Mouse (Mus musculus) left cerebral cortex, postnatal 10 days (tissue): ENCODE measurements around the gene Mrap2. TPM values are rescaled to one million over a fixed set of nuclear protein-coding genes. Genes with fewer than 3 reads are reported as not detected.
"Not testable (repeated sequence)": the region's sequence is repeated elsewhere in the genome, so short reads cannot be mapped to it uniquely, and the experiment has no call there.

Experiments
- DNase-seq, 2 experiments: peaks; one replicate each; pipeline ENCODE4 v3.0.0; 2021 to 2022; ENCODE audit warnings: low spot score in 2 of 2, mixed read lengths in 1 of 2; ENCODE audit errors: extremely low spot score in 1 of 2
- intact Hi-C: fragments of 180-260 bp; cut with DNase I; formaldehyde crosslinking; loops from one replicate; pipeline ENCODE4 v1.15.1; 2025
- total RNA-seq, 2 experiments: library from RNA; stranded (reverse); gene quantifications; 2 replicates each; pipeline ENCODE4 v1.2.3; 2021

Mrap2 gene
- total RNA-seq = 1 to 10 TPM; 4.9 to 5.2 TPM

DNA sequence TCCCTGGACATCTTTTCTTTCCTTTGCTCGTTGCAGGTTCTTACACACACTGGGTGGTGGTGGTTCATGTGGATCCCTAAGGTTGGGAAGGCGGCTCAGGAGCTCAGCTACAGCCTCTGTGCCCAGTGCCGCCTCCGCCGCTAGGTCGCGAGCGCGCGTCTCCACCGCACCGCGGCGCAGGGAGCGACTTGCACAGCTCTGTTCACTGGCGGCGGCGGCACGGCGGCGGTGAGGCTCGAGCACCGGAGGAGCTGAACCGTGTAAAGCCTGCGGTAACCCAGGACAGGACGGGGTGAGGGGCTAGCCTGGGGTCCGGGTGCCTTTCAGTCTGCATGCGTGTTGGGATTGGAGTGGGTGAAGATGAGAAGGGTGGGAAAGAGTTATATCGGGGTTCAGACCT, at the start of gene Mrap2:
TSS of gene Mrap2 (plus strand) at position 201 of the 400 bp plus-strand sequence.
- intact Hi-C loops = no loop called here
- DNase-seq = peak; percentile 34 to 78

DNA sequence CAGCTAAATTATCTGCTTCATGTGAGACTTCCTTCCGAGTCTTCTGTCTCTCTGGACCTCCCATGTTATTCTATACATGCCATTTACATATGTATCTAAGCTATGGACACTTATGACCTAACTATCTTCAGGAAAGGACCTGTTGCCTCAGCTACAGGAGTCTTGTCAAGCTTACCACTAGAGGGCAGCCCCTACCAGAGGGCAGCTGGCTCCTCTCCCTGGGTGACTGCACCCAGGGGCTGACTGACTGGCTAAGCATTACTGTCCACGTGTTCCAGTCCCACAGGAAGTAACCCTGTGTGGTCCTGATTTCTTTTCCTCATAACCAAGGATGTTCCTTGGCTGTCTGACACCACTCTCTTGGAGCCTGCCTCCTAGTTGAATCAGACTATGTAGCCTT, 46.1 kb upstream of the Mrap2 start:
- intact Hi-C loops = no loop called here
- DNase-seq = peak in 1 of 2 experiments; percentile 37

DNA sequence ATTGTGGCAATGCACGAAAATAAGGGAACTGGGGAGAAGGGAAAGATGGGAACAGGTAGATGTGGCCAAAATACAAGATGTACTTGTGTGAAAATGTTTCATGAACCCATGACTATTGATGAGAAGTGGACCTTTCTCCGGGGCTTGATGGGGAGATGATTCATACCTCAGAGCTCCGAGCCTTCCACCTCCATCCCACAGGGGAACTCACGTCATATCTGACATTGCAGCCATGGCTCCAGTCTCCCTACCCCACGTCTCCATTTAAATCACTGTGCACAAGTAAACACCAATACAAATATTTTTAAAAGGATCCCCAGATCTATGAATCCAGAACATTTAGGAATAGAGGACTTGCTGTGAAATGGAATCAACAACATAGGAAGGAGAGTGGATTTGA, 29.1 kb upstream of the Mrap2 start:
- intact Hi-C loops = no loop called here

DNA sequence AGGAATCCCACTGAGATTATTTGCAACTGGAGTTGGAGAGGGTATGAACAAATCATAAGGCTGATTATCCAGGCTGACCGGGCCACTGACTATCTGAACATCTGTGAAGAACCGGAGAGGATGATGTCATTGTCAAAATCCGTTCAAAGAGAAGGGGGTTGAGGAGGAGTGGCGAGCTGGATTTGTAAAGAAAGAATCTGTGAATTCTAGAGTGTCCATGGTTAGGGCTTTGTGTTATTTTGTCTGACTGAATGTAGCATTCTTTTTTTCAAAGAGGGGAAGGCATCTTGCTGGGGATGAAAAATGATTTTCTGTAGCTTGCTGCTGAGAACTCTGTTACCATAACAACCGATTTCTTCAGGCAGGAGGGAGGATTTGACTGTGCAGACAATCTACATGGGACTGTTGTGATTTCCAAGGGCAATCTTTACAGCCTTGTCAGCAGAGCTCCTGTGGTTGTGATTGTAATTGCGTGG, 28.6 kb upstream of the Mrap2 start:
- intact Hi-C loops = no loop called here
- DNase-seq = peak in 1 of 2 experiments; percentile 23

More for the DNA sequence above, 29.1 kb upstream of the Mrap2 start:
- no peak for DNase-seq

DNA sequence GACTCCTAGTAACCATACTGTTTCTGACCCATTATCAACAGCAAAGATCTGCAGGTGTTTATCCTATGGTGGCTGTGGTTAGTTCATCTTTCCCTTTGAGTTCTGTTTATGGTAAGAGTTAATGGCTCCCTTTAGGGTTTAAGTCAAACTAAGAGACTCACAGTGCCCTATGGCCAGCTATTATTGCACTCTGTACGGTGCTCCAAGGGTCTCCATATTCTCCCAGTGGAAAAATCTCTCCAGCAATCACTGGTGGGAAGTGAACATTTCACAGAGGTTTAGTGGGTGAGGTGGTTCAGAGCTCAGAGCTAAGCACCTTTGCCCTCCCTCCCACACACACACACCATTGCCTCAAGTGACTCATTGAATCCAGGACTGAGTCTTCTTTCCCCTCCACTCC, 28.1 kb upstream of the Mrap2 start:
- intact Hi-C loops = no loop called here
- no peak for DNase-seq

DNA sequence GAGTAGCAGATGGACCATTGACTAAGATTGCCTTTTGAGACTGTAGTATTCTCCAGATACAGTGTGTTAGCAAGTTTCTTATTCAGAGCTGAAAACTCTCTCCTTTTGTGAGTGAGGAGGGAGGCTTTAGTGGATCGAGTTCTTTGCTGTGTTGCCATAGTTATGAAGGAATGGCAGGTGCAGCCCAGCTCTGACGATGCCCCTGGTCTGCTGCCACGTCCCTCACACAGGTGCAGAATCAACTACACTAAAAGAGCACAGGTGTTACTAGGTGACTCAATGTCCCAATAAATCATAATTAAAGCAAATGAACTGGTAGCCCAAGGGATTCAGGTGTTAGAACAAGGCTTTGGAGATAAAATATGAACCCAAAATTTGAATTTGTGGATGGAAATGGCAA, 25.1 kb upstream of the Mrap2 start:
- DNase-seq = no peak
- intact Hi-C loops = no loop called here

DNA sequence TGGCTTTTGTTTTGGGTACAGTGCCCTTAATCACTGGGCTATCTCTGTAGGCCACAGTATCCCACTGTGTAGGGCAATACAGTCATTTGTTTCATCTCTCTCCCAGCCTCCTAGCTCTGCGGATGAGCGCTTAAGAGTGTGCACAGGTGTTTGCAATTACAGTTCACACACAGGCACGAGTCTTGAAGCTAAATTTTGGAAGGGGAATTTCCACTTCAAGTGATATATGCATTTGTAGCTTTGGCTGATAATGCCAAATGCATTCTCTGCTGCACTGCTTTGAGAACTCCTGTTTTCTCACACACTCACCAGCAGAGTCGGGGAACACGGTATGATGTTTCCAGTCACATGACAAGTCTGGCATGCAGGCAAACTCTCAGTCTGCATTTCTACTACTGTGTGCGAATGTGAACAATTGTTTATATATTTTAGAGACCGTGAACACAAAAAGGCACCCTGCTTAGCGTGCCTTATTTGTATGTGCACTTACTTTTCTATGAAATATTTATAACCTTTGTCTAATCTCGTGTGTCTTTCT, 22.1 kb upstream of the Mrap2 start:
- no peak for DNase-seq
- intact Hi-C loops = no loop called here

DNA sequence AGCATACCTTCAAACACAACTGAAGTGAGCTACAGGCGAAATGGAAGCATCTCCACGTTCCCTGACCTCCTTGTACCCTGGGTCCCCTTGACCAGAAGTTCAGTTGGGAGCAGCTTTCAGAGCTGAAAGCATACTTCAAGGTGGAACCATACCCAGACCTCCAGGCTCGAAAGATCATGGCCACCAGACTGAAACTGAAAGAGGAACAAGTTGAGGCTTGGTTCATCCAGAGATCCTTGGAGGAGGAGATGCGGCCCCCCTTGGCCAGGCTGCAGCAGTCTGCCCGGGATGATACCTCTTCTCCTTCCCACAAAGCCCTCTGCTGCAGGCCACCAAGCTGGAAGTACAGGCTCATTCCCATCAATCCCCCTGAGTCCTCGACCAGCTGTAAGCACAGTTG, 17.1 kb upstream of the Mrap2 start:
- DNase-seq, intact Hi-C loops: not testable (repeated sequence)

DNA sequence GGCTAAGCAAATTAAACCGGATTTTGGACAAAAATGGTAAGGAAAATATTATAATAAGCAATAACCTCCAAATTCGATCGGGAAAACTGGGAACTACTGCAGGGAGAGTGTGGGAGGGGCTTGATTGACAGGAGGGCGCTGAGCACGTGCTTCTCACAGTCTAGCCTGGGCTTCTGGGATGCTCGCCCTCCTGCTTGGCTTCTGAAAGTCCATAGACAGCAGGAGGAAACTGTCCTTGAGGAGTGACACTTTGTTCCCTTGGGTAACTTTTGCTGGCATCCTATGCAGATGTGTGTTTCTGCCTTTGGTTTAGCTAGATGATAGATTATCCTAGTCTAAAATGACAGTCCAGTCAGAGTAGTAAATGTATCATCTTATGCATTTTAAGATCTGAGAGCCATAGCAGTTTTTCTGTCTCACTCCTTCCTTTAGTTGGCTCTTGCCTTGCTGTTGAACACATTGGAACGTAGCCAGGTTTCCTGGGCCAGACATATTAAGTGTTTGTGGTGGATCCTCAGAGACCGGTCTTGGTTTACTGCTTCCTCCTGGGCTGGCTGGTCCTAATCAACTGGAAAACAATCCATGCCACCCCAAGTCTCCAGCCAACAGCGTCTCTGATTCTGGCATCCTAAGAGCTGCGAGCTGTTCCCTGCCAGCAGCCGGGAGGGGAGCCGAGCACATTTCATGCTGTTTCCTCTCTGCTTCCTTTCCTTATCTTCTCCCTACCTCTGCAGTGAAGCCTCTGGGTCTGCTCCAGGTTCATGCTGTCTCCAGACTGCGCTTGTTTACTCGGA, 8.1 kb upstream of the Mrap2 start:
- DNase-seq = peak in 1 of 2 experiments; percentile 28
- intact Hi-C loops = no loop called here

DNA sequence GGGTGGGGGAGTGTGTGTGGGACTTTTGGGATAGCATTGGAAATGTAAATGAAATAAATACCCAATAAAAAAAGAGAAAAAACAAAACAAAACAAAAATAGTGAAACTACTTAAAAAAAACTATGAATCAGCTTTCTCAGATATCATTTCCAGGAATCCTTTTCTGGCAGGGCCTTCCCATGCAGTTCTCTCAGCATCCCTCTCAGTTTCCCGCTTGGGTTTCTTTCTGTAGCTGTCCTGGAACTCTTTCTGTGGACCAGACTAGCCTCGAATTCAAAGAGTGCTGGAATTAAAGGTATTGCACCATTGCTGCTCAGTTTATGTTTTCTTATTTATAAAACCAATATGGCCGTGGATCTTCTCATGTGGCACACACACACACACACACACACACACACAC, 1.0 kb upstream of the Mrap2 start:
- intact Hi-C loops = no loop called here
- no peak for DNase-seq

DNA sequence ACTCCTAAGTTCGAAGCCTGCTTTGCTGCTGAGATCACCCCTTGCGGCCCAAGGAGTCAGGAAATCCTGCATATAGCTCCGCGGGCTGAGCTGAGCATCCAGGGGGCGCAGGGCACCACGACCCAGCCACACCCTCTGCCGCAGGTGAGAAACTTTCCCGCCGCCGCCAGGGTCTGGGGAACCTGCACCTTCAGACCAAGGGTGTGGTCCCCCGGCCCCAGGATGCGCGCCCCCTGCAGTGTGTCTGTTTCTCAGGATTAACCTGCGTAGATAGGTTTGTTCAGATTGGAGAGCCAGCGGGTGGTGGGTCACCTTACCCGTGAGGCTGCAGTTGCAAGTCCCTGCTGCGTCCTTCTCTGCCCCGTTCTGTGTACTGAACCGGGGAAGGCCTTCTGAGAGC, 426 bp downstream of the Mrap2 start:
- intact Hi-C loops = no loop called here
- DNase-seq = peak in 1 of 2 experiments; percentile 47

DNA sequence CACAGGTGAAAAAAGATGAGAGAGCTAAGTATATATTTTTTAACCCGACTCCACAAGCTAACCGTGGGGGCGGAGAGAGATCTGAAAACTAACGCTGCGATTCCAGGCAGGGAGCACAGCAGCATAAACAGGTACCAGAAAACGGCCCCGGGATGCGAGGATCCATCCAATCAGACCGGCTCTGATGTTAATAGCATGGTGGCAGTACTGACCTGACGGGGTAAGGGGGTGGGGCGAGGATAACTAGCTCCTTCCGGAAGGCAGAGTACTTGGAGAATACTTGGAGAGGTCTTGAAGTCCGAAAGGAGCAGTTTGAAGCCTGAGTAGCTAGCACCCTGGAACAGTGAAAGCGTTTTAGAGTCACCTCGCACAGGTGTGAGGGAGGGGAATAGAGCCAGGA, 1.1 kb downstream of the Mrap2 start:
- no peak for DNase-seq
- intact Hi-C loops = no loop called here

DNA sequence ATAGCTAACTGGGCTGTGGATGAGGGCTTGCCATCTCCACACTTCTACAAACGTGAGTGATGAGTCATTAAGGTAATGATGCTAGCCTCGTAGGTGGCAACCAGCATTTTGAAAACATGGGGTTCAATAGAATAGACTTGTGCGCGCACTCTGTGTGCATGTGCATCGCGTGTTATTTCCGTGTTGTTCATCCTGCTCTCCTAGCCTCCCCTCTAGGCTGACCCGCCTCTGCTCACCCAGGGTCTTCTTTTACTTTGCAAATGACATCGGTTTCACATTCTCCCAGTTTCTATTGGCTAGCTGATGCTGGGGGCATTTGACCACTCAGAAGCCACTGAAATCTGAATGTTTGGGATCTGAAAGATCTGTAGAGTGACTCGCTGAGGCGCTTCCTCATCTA, 1.6 kb downstream of the Mrap2 start:
- intact Hi-C loops = no loop called here

DNA sequence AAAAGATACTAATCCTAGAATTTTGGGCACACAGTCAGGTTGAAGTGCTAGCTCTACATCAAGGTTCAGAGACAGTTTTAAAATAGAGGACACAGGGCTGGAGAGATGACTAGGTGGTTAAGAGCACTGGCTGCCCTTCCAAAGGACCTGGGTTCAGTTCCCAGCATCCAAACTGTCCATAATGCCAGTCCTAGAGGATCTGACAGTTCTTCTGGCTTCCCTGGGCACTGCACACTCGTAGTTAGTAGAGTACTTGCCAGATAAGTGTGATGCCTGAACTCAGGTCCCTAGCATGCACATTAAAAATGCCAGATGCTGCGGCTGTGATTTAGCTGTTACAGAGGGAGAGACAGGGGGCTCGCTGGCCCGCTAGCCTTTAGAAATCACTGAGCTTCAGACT, 2.3 kb downstream of the Mrap2 start:
- no peak for DNase-seq

More for the DNA sequence above, 1.6 kb downstream of the Mrap2 start:
- no peak for DNase-seq

DNA sequence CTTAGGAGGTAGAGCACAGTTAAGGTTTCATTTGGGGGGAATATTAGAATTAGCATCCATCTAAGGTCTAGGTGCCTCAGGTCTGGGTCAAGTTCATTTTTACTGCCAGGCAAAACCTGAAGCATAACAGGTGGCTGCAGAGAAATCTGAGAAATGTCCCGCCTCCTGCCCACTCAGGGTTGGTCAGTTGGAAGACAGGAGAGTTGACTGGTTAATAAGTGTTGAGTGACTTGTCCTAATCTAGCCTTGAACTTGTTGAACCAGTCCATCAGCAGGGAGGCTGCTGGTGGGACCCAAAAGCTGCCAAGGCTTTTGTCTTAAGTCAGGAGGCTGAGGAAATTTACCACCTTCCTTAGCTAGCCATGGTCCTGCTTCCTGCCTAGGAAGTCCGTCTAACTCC, 3.8 kb downstream of the Mrap2 start:
- DNase-seq = no peak
- intact Hi-C loops = no loop called here

More for the DNA sequence above, 2.3 kb downstream of the Mrap2 start:
- intact Hi-C loops = no loop called here

DNA sequence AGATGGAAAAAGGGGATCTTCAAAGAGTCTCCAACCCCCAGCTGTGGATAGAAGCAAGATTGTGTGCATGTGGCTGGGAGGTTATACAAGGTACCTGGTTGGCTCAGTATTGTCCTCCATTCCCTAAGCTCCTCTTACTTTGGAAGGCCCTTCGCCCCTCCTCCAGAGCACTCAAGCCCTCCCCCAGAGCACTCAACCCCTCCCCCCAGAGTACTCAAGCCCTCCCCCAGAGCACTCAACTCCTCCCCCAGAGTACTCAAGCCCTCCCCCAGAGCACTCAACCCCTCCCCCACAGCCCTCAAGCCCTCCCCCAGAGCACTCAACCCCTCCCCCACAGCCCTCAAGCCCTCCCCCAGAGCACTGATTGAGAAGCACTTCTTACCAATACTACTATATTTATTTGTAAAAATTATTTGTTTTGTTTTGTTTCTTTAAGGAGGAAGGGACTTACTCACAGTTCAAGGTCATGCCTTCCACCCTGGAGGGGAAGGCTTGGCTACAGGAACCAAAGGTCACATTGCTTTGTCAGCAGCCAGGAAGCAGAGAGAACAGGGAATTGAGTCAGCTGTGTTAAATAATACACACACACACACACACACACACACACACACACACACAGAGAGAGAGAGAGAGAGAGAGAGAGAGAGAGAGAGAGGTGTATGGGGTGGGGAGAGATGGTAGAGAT, 8.7 kb downstream of the Mrap2 start:
- intact Hi-C loops = no loop called here
- no peak for DNase-seq

DNA sequence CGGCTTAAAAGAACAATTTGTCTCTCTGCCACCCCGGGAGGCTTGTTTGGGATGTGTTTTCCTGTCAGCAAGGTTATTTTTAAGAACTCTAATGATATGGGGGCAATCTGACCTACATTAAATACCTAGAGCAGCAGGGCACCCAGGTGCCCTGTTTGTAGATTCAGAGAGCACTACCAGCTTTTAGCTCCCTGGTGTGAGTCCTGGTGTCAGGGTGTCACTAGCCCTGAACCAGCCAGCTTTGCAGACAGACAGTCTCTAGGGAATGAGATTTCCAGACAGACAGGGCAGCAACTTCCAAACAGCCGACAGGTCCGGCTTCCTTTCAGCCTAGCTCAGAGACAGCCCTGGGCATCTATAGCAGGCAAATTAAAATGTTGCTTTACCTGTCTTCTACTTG, 18.5 kb downstream of the Mrap2 start:
- intact Hi-C loops = no loop called here
- DNase-seq = no peak

DNA sequence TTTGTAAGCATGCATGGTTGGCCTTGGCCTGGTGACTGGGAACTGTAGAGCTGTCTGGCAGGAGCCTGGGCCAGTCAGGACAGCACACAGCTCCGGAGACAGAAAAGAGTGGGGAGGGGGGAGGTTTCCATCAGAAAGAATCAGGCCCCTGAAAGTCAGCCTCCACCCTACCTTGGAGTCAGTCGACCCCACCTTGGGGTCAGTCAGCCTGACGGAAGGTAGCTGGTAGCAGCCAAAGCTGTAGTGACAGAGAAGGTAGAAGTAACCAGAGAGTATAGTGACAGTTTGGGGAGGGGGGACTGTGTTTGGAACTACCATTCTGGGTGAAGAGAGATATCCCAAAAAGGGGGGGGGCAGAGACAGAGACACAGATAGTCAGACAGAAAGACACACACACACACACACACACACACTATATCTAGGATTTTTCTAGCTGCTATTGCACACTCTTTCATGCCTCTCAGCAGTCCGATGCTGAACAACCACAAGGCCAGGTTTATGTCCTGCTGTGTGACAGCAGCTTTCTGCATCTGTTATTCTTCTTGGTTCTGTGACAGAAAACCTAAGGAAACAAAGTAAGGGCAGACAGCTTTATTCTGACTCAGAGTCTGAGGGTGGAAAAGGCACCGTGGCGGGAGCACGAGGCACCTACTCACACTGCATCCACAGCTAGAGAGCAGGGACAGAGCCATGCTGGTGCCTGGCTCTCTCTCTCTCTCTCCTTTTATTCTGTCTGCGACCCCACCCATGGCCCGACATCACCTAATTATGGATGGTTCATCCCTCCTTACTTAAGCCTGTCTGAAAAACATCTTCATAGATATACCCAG, 23.1 kb downstream of the Mrap2 start:
- no peak for DNase-seq
- intact Hi-C loops = no loop called here

DNA sequence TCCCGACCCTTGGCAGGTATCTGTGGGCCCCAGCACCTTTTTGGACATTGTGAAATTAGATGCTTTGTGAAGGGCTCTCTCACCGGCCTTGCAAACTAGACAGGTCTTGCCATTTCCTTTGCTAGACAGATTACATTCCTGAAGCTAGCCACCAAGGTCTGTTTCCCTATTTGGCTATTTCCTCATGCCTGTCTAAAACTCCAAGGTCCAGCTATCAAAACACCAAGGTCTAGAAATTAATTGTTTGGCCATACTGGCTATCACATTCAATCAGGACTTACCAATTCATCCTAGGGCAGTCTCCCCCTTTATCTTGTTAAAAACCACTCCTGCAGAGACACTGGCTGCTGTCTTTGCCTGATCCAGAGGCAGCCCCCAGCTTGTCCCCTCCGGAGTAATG, 23.9 kb downstream of the Mrap2 start:
- intact Hi-C loops = no loop called here
- DNase-seq = no peak
